Mouse (Mus musculus) heart, postnatal 0 days (tissue): ENCODE measurements around the gene Myo5c. TPM values are rescaled to one million over a fixed set of nuclear protein-coding genes. Genes with fewer than 3 reads are reported as not detected.

Experiments
- ATAC-seq: fragments of 200-750 bp; cut with Nextera tagmentation; 2 replicates; pipeline ENCODE4 v1.8.0; 2017; ENCODE audit warnings: low read depth, moderate number of reproducible peaks, moderate library complexity; ENCODE audit not compliant: insufficient read depth
- DNase-seq: peaks from one replicate; pipeline ENCODE4 v3.0.0-alpha.2; 2016; ENCODE audit warnings: low spot score
- H3K27ac ChIP-seq: fragments of 300-500 bp; sonication (generic); 2 replicates; pipeline ENCODE4 v1.5.1; 2014; ENCODE audit warnings: low read depth, mild to moderate bottlenecking
- H3K27me3 ChIP-seq: fragments of 300-500 bp; sonication (generic); 2 replicates; pipeline ENCODE4 v1.6.1; 2014; ENCODE audit warnings: low read length, mixed read lengths; ENCODE audit not compliant: control insufficient read depth, insufficient read depth
- H3K36me3 ChIP-seq: fragments of 300-500 bp; sonication (generic); replicated peaks from 2 replicates; pipeline ENCODE4 v1.6.1; 2014; ENCODE audit warnings: low read length, mixed read lengths; ENCODE audit not compliant: control insufficient read depth, insufficient read depth
- H3K4me1 ChIP-seq: fragments of 300-500 bp; sonication (generic); 2 replicates; pipeline ENCODE4 v1.6.1; 2014; ENCODE audit warnings: antibody characterized with exemption; ENCODE audit not compliant: control insufficient read depth, insufficient read depth
- H3K4me2 ChIP-seq: fragments of 300-500 bp; sonication (generic); 2 replicates; pipeline ENCODE4 v1.6.1; 2014; ENCODE audit warnings: low read depth, mild to moderate bottlenecking, low read length, moderate library complexity
- H3K4me3 ChIP-seq: fragments of 300-500 bp; sonication (generic); 2 replicates; pipeline ENCODE4 v1.5.1; 2014; ENCODE audit warnings: low read depth, low read length
- H3K9ac ChIP-seq: fragments of 300-500 bp; sonication (generic); replicated peaks from 2 replicates; pipeline ENCODE4 v1.6.1; 2014; ENCODE audit warnings: low read depth, low read length, mixed read lengths
- H3K9me3 ChIP-seq: fragments of 300-500 bp; sonication (generic); replicated peaks from 2 replicates; pipeline ENCODE4 v1.6.1; 2016; ENCODE audit warnings: low read length; ENCODE audit not compliant: control insufficient read depth
- CTCF ChIP-seq: IDR thresholded peaks from 2 replicates; pipeline ENCODE4 v1.5.1; 2016; ENCODE audit warnings: antibody characterized with exemption, control low read depth, low read depth
- EP300 ChIP-seq: IDR thresholded peaks from 2 replicates; pipeline ENCODE4 v1.6.1; 2016; ENCODE audit warnings: antibody characterized with exemption, low read depth
- WGBS: fragments of 180-500 bp; shearing (Covaris S2); extraction: QIAGEN DNeasy Blood & Tissue Kit; methylation state at CpG from one replicate; pipeline ENCODE4 v1.1.7; 2014; 5-methylcytosine and 5-hydroxymethylcytosine counted together
- polyA plus RNA-seq: library from polyadenylated mRNA; unstranded; fragments of >200 nt; fragmentation: Nextera tagmentation; extraction: Ambion mirVana; gene quantifications from 2 replicates; pipeline ENCODE4 v1.2.1, GENCODE M21; 2015
- total RNA-seq: library from RNA; depleted of rRNA; stranded (reverse); fragments of >200 nt; gene quantifications from 2 replicates; pipeline ENCODE4 v1.2.3, GENCODE M21; 2014; ENCODE audit warnings: low replicate concordance; rRNA removed

Myo5c gene
- total and polyA plus RNA-seq, 2 experiments from 2014 or later, result 1.5 to 2.1 TPM

DNA sequence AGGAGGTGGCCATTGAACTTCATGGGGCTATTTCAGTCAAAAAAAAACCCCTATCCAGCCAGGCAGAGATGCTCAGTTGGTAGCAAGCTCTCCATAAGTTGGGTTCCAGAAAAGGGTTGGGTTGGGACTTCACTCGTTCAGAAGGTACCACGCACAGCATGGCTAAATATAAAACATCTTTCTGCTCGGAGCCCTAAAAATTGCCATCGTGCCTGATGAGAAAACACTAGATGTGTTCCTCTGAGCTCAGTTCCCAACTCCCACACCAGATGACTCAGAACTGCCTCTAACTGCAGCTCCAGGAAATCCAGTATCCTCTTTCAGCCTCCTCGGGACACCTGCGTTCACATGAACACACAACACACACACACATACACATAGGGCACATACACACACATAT lies 106.2 kb downstream of the Myo5c start:
- no peaks in the 10 kb centered on the region for H3K27me3 ChIP-seq
- 71% methylated on average over 6 of the region's 6 CpGs for WGBS
- no peaks in the 10 kb centered on the region for H3K4me1 ChIP-seq
- H3K4me3 ChIP-seq, result no peak overlapping the region
- no peak overlapping the region for H3K27ac ChIP-seq
- H3K4me2 ChIP-seq, result no peak overlapping the region
- peaks cover 79% of the 10 kb centered on the region for H3K36me3 ChIP-seq
- DNase-seq (no peak), ATAC-seq (no peak)
- H3K9ac ChIP-seq, result no peak overlapping the region
- no peak for TF ChIP-seq CTCF
- TF ChIP-seq EP300, result no peak
- H3K9me3 ChIP-seq, result no peaks in the 10 kb centered on the region

- DNase-seq, result no peak
- TF ChIP-seq EP300, result no peak
- peaks cover 67% of the 10 kb centered on the region for H3K36me3 ChIP-seq
Observed at GRCm38 (mm10) chr9:75342433-75342832, 110.6 kb downstream of the Myo5c start.

DNA sequence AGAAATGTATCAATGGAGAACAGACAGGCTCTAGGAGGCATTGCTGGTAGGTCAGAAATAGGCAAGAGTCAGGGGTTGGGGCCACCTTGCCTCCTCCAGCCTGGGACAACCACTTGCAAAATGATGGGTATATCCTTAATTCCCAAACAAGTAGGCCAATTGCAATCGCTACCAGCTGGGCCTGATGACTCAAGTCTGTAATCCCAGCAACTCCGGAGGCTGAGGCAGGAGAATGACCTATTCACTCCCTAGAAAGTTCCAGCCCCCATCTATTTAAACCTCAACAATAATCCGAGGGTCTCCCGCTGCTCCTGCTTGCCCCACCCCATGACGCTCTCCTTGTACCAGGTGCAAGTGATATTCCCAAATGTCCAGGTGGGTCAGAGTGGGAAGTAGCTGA lies 115.6 kb downstream of the Myo5c start, which contains the start of gene Bcl2l10:
Gene Bcl2l10, plus strand, starts transcription at position 301 of the 400 bp plus-strand sequence.
- no peak within 1 kb of the TSS for H3K27ac ChIP-seq
- H3K27me3 ChIP-seq, result no peaks in the 10 kb centered on the region
- no peak within 1 kb of the TSS for H3K9ac ChIP-seq
- ATAC-seq (no peak), DNase-seq (no peak)
- no peak within 1 kb of the TSS for H3K4me2 ChIP-seq
- H3K9me3 ChIP-seq, result no peaks in the 10 kb centered on the region
- TF ChIP-seq EP300 (no peak), CTCF (no peak)
- 88% methylated on average over 5 of the region's 5 CpGs for WGBS
- H3K4me3 ChIP-seq, result no peak within 1 kb of the TSS
- peaks cover 34% of the 10 kb centered on the region for H3K36me3 ChIP-seq
- no peaks in the 10 kb centered on the region for H3K4me1 ChIP-seq

More at GRCm38 (mm10) chr9:75342433-75342832, 110.6 kb downstream of the Myo5c start:
- Histone ChIP-seq H3K4me3 (no peak overlapping the region), H3K9ac (no peak overlapping the region), H3K27me3 (no peaks in the 10 kb centered on the region), H3K4me2 (no peak overlapping the region), H3K9me3 (no peaks in the 10 kb centered on the region), H3K4me1 (no peaks in the 10 kb centered on the region), H3K27ac (no peak overlapping the region)
- ATAC-seq, result no peak
- WGBS, result 79% methylated on average over 4 of the region's 4 CpGs

GRCm38 (mm10) chr9:75348066-75348465 lies 116.2 kb downstream of the Myo5c start:
- Histone ChIP-seq H3K27ac (no peak overlapping the region), H3K9ac (no peak overlapping the region), H3K4me3 (no peak overlapping the region), H3K27me3 (no peaks in the 10 kb centered on the region), H3K36me3 (peaks cover 28% of the 10 kb centered on the region), H3K9me3 (no peaks in the 10 kb centered on the region), H3K4me2 (no peak overlapping the region), H3K4me1 (no peaks in the 10 kb centered on the region)
- 88% methylated on average over 17 of the region's 17 CpGs for WGBS
- ATAC-seq (no peak), DNase-seq (no peak)
- TF ChIP-seq CTCF, result no peak
- TF ChIP-seq EP300, result no peak

GRCm38 (mm10) chr9:75348641-75349040 lies 116.8 kb downstream of the Myo5c start:
- Histone ChIP-seq H3K4me3 (no peak overlapping the region), H3K4me1 (no peaks in the 10 kb centered on the region), H3K4me2 (no peak overlapping the region), H3K27me3 (no peaks in the 10 kb centered on the region), H3K9me3 (no peaks in the 10 kb centered on the region), H3K9ac (no peak overlapping the region), H3K36me3 (peaks cover 28% of the 10 kb centered on the region), H3K27ac (no peak overlapping the region)
- DNase-seq (no peak), ATAC-seq (no peak)
- WGBS, result 92% methylated on average over 3 of the region's 3 CpGs
- no peak for TF ChIP-seq EP300
- no peak for TF ChIP-seq CTCF

GRCm38 (mm10) chr9:75353094-75353493 lies 121.3 kb downstream of the Myo5c start:
- TF ChIP-seq EP300, result no peak
- no peak for TF ChIP-seq CTCF
- no peak overlapping the region for H3K4me2 ChIP-seq
- H3K27ac ChIP-seq, result no peak overlapping the region
- H3K27me3 ChIP-seq, result no peaks in the 10 kb centered on the region
- no peak overlapping the region for H3K9ac ChIP-seq
- H3K4me1 ChIP-seq, result no peaks in the 10 kb centered on the region
- no peak for ATAC-seq
- no peaks in the 10 kb centered on the region for H3K9me3 ChIP-seq
- no peaks in the 10 kb centered on the region for H3K36me3 ChIP-seq
- 74% methylated on average over 8 of the region's 8 CpGs for WGBS
- no peak overlapping the region for H3K4me3 ChIP-seq
- DNase-seq, result no peak

Other genes starting within 250 kb of the Myo5c start
- gene Arpp19, start 194.4 kb upstream of the Myo5c start, total RNA-seq, result 24.3 and 44.3 TPM in 2 replicates
- 229 and 244 TPM in 2 replicates for gene Arpp19, start 194.4 kb upstream of the Myo5c start, polyA plus RNA-seq
- gene Myo5a, start 161.0 kb upstream of the Myo5c start, total RNA-seq, result 6.2 and 7.1 TPM in 2 replicates
- gene Myo5a, start 161.0 kb upstream of the Myo5c start, polyA plus RNA-seq, result 3.1 and 3.6 TPM in 2 replicates
- gene Gnb5, start 74.3 kb downstream of the Myo5c start, total RNA-seq, result 62.7 and 78.1 TPM in 2 replicates
- 68.1 and 74.9 TPM in 2 replicates for gene Gnb5, start 74.3 kb downstream of the Myo5c start, polyA plus RNA-seq
- not detected in 2 replicates for gene Bcl2l10, start 115.7 kb downstream of the Myo5c start, total RNA-seq
- gene Bcl2l10, start 115.7 kb downstream of the Myo5c start, polyA plus RNA-seq, result not detected in 2 replicates
- 36.2 and 51.0 TPM in 2 replicates for gene Mapk6, start 178.0 kb downstream of the Myo5c start, total RNA-seq
- 30.1 and 33.6 TPM in 2 replicates for gene Mapk6, start 178.0 kb downstream of the Myo5c start, polyA plus RNA-seq
- gene Leo1, start 209.5 kb downstream of the Myo5c start, total RNA-seq, result 5.7 and 11.4 TPM in 2 replicates
- 19.6 and 20.0 TPM in 2 replicates for gene Leo1, start 209.5 kb downstream of the Myo5c start, polyA plus RNA-seq